Mouse (Mus musculus): Measurements from ENCODE around the gene Golt1a. TPM values are rescaled to one million over a fixed set of nuclear protein-coding genes. Genes with fewer than 3 reads are reported as not detected.
"Not testable (repeated sequence)": the region's sequence is repeated elsewhere in the genome, so short reads cannot be mapped to it uniquely, and the experiment has no call there.

Gene Golt1a
- polyA plus RNA-seq, 1 experiment from 2014 or later, result not detected

DNA sequence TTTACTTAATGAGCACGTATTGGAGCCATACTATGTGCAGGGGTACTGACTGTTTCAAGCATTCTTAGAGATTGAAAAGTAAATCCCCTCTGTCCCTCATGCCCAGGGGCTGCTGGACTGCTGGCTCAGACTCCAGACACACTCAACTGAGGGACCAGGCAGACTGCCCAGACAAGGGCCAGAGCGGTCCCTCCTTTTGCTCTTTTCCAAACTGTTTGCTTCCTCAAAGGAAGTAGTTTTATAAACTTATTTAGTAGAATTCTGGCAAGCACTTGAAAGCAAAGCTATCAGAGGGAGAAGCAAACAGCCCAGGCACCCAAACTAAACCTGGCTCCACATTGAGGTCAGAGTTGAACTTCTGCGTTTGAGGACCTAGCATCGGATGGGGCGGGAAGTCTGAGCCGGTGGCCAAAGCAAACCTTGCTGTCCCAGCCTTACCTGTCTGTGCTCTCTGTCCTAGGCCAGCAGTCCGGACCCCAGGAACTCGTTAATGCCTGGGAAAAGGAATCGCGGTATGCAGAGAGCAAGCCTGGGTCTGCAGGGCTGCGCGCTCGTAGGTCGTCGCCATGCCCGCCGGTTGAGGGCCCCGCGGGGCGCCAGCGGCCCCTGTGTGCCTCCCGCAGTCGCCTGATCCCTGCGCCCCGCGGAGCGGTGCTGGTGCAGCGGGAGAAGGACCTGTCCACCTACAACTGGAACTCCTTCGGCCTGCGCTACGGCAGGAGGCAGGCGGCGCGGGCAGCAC is 19.5 kb downstream of the Golt1a start:
- Histone ChIP-seq H3K4me1 (peaks cover 28% of the 10 kb centered on the region), H3K27ac (no peak overlapping the region), H3K9ac (peak overlapping the region; percentile 51; the same call in 1 of the 2 replicates), H3K27me3 (peaks cover 11% of the 10 kb centered on the region; the same call in 1 of the 2 replicates), H3K9me3 (replicated peaks) (no peaks in the 10 kb centered on the region), H3K4me3 (peak overlapping the region; percentile 31), H3K36me3 (ENCODE audit: poor library complexity, severe bottlenecking) (no peaks in the 10 kb centered on the region), H3K4me2 (peak overlapping the region; percentile 59)
- no peak; the same call in 1 of the 2 replicates for ATAC-seq
- 5% methylated on average over 34 of the region's 34 CpGs for WGBS

- 20% methylated on average over 7 of the region's 7 CpGs for WGBS
- Histone ChIP-seq H3K27me3 (peaks cover 11% of the 10 kb centered on the region; the same call in 1 of the 2 replicates), H3K27ac (no peak overlapping the region), H3K36me3 (ENCODE audit: poor library complexity, severe bottlenecking) (no peaks in the 10 kb centered on the region), H3K9me3 (replicated peaks) (no peaks in the 10 kb centered on the region), H3K4me1 (peaks cover 28% of the 10 kb centered on the region), H3K9ac (peak overlapping the region; percentile 51; the same call in 1 of the 2 replicates), H3K4me3 (peak overlapping the region; percentile 31), H3K4me2 (peak overlapping the region; percentile 59)
- no peak for ATAC-seq
These were observed 20.0 kb downstream of the Golt1a start for GRCm38 (mm10) chr1:133329638-133329964.

GRCm38 (mm10) chr1:133331142-133331541 is 21.5 kb downstream of the Golt1a start:
- H3K27ac ChIP-seq, result no peak overlapping the region
- peaks cover 28% of the 10 kb centered on the region for H3K4me1 ChIP-seq
- H3K4me3 ChIP-seq, result no peak overlapping the region
- H3K4me2 ChIP-seq, result no peak overlapping the region
- H3K36me3 ChIP-seq (ENCODE audit: poor library complexity, severe bottlenecking), result no peaks in the 10 kb centered on the region
- H3K27me3 ChIP-seq, result peaks cover 11% of the 10 kb centered on the region; the same call in 1 of the 2 replicates
- ATAC-seq, result peak; percentile 76
- no peak overlapping the region for H3K9ac ChIP-seq
- WGBS, result 70% methylated on average over 3 of the region's 3 CpGs
- no peaks in the 10 kb centered on the region for H3K9me3 ChIP-seq (replicated peaks)

DNA sequence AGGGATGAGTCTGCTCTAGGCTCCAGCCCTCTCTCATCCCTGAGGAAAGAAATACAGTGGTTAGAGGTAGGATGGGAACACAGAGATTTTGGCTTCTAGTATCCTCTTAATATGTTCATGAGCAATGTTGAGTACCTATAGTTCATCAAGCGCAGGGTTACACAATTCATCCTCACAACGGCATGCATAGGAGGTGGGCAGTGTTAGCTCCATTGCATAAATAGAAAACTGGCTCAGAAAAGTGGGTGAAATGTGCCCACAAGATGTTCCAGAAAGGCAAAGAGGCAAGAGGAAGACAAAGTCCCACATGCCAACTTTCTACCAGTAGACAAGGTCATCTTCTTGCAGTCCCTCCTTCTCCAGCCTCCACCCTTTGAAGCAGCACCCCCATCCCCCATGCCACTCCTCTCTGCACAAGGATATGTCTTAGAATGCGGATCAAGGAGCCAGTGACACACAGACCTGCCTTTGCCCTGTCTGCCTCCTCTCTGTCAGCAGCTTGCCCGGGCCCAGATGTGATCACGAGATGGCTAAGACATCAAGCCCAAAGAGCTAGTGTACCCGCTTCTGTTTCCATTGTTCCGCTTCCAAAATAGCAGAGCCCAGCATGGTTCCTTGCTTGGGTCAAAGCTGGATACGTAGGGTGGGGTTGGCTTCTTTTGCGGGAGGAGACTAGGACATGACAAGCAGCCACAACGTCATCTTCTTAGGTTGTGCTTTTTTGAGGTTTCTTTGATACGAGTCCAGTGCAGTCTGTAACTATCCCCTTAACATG is 23.2 kb downstream of the Golt1a start:
- no peak overlapping the region for H3K4me3 ChIP-seq
- 88% methylated on average over 11 of the region's 11 CpGs for WGBS
- no peaks in the 10 kb centered on the region for H3K36me3 ChIP-seq (ENCODE audit: poor library complexity, severe bottlenecking)
- H3K4me1 ChIP-seq, result peaks cover 27% of the 10 kb centered on the region
- H3K4me2 ChIP-seq, result no peak overlapping the region
- H3K27me3 ChIP-seq, result peaks cover 11% of the 10 kb centered on the region; the same call in 1 of the 2 replicates
- H3K9ac ChIP-seq, result no peak overlapping the region
- H3K27ac ChIP-seq, result no peak overlapping the region
- no peaks in the 10 kb centered on the region for H3K9me3 ChIP-seq (replicated peaks)
- no peak for ATAC-seq

DNA sequence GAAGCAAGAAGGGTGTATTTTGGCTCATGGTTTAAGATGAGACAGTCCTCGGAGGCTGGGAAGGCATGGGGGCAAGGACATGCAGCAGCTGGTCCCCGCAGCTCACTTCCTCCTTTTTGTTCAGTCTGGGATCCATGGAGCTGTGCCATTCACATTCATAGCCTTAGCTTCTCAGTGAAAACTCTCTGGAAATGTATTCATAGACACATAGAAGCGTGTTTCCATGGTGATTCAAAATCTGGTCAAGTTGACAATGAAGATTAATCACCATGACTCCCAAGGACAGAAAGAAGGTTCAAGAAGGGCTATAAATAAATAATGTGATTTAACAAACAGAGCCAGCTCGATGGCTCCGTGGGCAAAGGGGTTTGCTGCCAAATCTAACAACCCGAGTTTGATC is 24.3 kb downstream of the Golt1a start:
- 60% methylated on average over 6 of the region's 6 CpGs for WGBS
- Histone ChIP-seq H3K4me1 (peaks cover 16% of the 10 kb centered on the region), H3K9me3 (replicated peaks) (no peaks in the 10 kb centered on the region), H3K27me3 (peaks cover 9% of the 10 kb centered on the region; the same call in 1 of the 2 replicates), H3K4me2 (no peak overlapping the region), H3K36me3 (ENCODE audit: poor library complexity, severe bottlenecking) (no peaks in the 10 kb centered on the region), H3K9ac (no peak overlapping the region), H3K4me3 (no peak overlapping the region), H3K27ac (no peak overlapping the region)
- ATAC-seq, result no peak

DNA sequence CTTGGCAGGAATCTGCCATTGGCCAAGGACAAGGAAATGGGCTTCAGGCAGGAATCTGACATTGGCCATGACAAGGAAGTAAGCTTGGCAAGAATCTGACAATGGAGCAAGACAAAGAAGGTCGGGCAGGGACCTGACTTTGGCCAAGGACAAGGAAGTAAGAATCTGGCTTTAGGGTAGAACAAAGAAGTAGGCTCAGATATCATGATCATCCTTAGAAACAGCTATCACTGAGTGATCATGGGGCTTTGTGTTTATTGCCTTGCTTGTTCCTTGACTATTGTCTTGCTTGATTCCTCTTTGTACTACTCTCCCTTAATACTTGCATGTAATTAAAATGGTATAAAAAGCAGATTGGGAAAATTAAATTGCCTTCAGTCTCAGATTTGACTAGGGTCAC is 30.8 kb downstream of the Golt1a start:
- not testable (repeated sequence) for ATAC-seq
- WGBS, result 73% methylated on average over 1 of the region's 1 CpGs

GRCm38 (mm10) chr1:133344357-133344756 is 34.8 kb downstream of the Golt1a start:
- Histone ChIP-seq H3K27me3 (no peaks in the 10 kb centered on the region), H3K9ac (no peak overlapping the region), H3K36me3 (ENCODE audit: poor library complexity, severe bottlenecking) (no peaks in the 10 kb centered on the region), H3K27ac (no peak overlapping the region), H3K9me3 (replicated peaks) (no peaks in the 10 kb centered on the region), H3K4me3 (no peak overlapping the region), H3K4me2 (no peak overlapping the region), H3K4me1 (no peaks in the 10 kb centered on the region)
- no peak for ATAC-seq
- 96% methylated on average over 2 of the region's 2 CpGs for WGBS

More for the DNA sequence above, 30.8 kb downstream of the Golt1a start:
- H3K4me2 ChIP-seq; H3K27me3 ChIP-seq; H3K27ac ChIP-seq; H3K4me1 ChIP-seq; H3K4me3 ChIP-seq; H3K9me3 ChIP-seq (replicated peaks); H3K36me3 ChIP-seq (ENCODE audit: poor library complexity, severe bottlenecking); H3K9ac ChIP-seq: not testable (repeated sequence)

GRCm38 (mm10) chr1:133346531-133346930 is 36.9 kb downstream of the Golt1a start:
- H3K9me3 ChIP-seq (replicated peaks), result no peaks in the 10 kb centered on the region
- no peaks in the 10 kb centered on the region for H3K36me3 ChIP-seq (ENCODE audit: poor library complexity, severe bottlenecking)
- H3K4me3 ChIP-seq, result no peak overlapping the region
- H3K27me3 ChIP-seq, result no peaks in the 10 kb centered on the region
- whole genome bisulfite sequencing, result 85% methylated on average over 9 of the region's 9 CpGs
- no peak overlapping the region for H3K9ac ChIP-seq
- no peaks in the 10 kb centered on the region for H3K4me1 ChIP-seq
- no peak overlapping the region for H3K27ac ChIP-seq
- no peak overlapping the region for H3K4me2 ChIP-seq
- ATAC-seq, result no peak

GRCm38 (mm10) chr1:133347226-133347625 is 37.6 kb downstream of the Golt1a start:
- ATAC-seq, result no peak
- Histone ChIP-seq H3K9me3 (replicated peaks) (no peaks in the 10 kb centered on the region), H3K36me3 (ENCODE audit: poor library complexity, severe bottlenecking) (no peaks in the 10 kb centered on the region), H3K4me1 (no peaks in the 10 kb centered on the region), H3K9ac (no peak overlapping the region), H3K4me3 (no peak overlapping the region), H3K27me3 (0 out of 2 replicates have a peak, but pooled peaks cover under 1% of the 10 kb centered on the region), H3K27ac (no peak overlapping the region), H3K4me2 (no peak overlapping the region)
- WGBS, result 72% methylated on average over 3 of the region's 3 CpGs

DNA sequence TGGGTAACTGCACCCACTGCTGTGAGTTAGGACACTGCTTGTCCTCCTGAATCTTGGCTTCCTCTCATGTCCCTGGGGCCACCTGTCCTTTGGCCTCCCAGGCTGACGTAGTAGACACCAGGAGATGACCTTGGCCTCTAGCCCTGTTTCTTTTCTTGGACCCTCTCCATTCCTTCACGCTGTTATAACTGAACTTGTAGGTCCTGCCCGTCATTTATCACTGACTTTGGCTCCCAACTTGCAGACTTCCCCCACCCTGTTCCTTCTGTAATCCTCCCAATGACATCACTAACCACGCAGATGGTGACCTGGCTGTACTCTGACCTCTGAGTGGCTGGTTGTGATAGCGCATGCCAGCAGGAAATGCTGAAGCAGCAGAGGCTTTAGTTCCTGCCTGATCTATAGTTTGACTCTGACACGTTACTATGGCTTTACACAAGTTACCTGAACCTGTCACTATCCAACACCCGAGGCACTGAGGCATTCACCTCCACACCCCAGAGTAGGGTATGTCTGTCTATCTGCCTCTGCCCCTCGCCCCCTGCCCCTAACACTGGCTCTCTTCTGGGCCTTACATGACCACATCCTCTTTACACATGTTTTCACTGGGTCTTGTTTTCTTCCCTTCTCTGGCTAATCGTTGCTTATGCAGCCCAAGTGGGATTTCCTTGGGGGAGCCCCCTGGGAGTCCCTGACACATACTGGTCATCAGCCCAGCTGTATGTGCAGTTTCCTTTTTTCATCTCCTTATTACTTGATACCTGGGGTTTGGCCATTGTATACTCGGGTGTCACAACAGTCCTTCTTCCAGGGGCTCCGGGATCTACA is 38.3 kb downstream of the Golt1a start:
- Histone ChIP-seq H3K27ac (no peak overlapping the region), H3K9me3 (replicated peaks) (no peaks in the 10 kb centered on the region), H3K36me3 (ENCODE audit: poor library complexity, severe bottlenecking) (no peaks in the 10 kb centered on the region), H3K4me2 (no peak overlapping the region), H3K9ac (no peak overlapping the region), H3K4me1 (peaks cover under 1% of the 10 kb centered on the region), H3K27me3 (0 out of 2 replicates have a peak, but pooled peaks cover 3% of the 10 kb centered on the region), H3K4me3 (no peak overlapping the region)
- ATAC-seq, result no peak
- 79% methylated on average over 11 of the region's 11 CpGs for WGBS

DNA sequence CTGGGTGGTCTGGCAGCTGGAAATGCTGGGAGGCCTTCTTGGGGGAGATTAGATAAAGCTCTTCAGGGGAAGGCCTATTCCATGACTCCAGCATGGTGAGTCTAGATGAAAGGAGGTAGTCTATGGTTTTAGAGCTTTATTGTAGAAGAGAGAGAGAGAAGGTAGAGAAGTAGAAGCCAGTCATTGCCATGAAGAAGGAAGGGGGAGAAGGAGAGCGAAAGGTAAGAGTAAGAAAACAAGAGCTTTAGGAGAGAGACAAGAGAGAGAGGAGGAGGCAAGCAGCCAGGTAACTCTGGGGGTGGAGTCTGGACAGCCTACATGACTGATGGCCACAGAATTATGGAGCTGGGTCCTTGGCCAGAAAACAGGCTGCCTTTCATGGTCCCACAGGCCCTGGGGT is 40.6 kb downstream of the Golt1a start, which contains the start of gene Ren1:
Gene Ren1 (plus strand): TSS at position 301 of the 400 bp plus-strand sequence.
- no peak within 1 kb of the TSS for H3K4me2 ChIP-seq
- no peak within 1 kb of the TSS for H3K4me3 ChIP-seq
- peaks cover 6% of the 10 kb centered on the region for H3K4me1 ChIP-seq
- H3K27me3 ChIP-seq, result 0 out of 2 replicates have a peak, but pooled peaks cover 3% of the 10 kb centered on the region
- H3K27ac ChIP-seq, result no peak within 1 kb of the TSS
- no peak within 1 kb of the TSS for H3K9ac ChIP-seq
- 100% methylated on average over 1 of the region's 1 CpGs for WGBS
- no peak for ATAC-seq
- no peaks in the 10 kb centered on the region for H3K36me3 ChIP-seq (ENCODE audit: poor library complexity, severe bottlenecking)
- no peaks in the 10 kb centered on the region for H3K9me3 ChIP-seq (replicated peaks)

All from forebrain, embryonic 13.5 days (tissue).